7 mouse cellular contexts compared by ENCODE assay signal in the genomic region with DNA sequence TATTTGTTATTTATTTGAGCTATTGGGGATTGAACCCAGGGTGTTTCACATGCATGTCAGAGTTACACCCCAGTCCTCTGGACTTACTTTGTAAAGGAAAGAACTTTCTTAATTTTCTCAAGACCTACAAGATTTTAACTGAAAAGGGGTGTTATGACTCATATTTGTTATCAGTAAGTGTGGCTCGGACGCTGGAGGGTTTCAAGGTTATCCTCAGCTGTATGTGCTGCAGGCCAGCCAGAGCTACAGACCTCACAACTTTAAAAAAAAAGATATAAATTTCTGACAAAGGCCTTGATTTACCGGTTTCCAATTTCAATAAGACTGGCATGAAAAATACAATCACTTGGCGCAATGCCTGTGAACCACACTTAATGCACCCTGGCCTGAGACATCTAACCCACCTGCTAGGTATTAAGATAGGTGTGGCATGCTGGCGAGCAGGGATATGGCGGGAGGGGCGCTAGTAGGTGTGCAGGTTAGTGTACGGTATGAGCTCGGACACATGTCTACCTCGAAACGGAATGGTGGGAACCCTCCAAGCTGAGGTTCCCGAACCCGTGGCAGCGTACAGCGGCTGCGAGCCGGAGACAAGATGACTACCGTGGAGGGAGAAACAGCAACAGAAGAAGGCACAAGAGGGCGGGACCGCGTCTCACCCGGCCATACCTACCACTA. TPM values are rescaled to one million over a fixed set of nuclear protein-coding genes. Genes with fewer than 3 reads are reported as not detected.
DNase-seq lines count a peak whose midpoint lies in the region; ATAC-seq and TF ChIP-seq lines count a peak whose summit lies in the region.

No protein-coding gene starts in this region.

- no peaks in the 10 kb centered on the region for H3K79me2 ChIP-seq in myocyte (ENCODE audit: control insufficient read depth, insufficient read depth)

- H3K4me3 ChIP-seq in lung, adult 2 months (replicated peaks; ENCODE audit: extremely low read depth, low read depth, low read length): peak overlapping the region; percentile 90
- H3K4me3 ChIP-seq in embryonic facial prominence, embryonic 12.5 days: peak overlapping the region; percentile 69
- peak overlapping the region; percentile 69 for H3K4me3 ChIP-seq in hindbrain, postnatal 0 days (ENCODE audit: low read length)
- H3K4me3 ChIP-seq in myocyte: peak overlapping the region; percentile 54

- H3K9ac ChIP-seq in embryonic facial prominence, embryonic 12.5 days: peak overlapping the region; percentile 73
- peak overlapping the region; percentile 78 for H3K9ac ChIP-seq in hindbrain, postnatal 0 days (replicated peaks; ENCODE audit: low read length)

- TF ChIP-seq CTCF in lung, adult 2 months (IDR thresholded peaks at IDR 0.05; ENCODE audit: insufficient read depth, low read length): no peak
- TF ChIP-seq CTCF in hindbrain, postnatal 0 days (IDR thresholded peaks at IDR 0.05; ENCODE audit: low read depth): no peak

- H3K36me3 ChIP-seq in embryonic facial prominence, embryonic 12.5 days: peaks cover 3% of the 10 kb centered on the region; the same call in 1 of the 2 replicates
- no peaks in the 10 kb centered on the region for H3K36me3 ChIP-seq in hindbrain, postnatal 0 days (ENCODE audit: insufficient read depth, low read length)
- H3K36me3 ChIP-seq in myocyte (ENCODE audit: control insufficient read depth, insufficient read depth): no peaks in the 10 kb centered on the region

- no peak for DNase-seq in lung, adult 2 months
- no peak for DNase-seq in lung, adult 18-20 months
- no peak for DNase-seq in hindbrain, postnatal 0 days (ENCODE audit: low spot score)
- no peak for DNase-seq in cerebellum, adult 11-12 months

- H3K27ac ChIP-seq in embryonic facial prominence, embryonic 12.5 days: peak overlapping the region; percentile 92
- H3K27ac ChIP-seq in hindbrain, postnatal 0 days: peak overlapping the region; percentile 98

- TF ChIP-seq POLR2A in lung, adult 2 months (IDR thresholded peaks at IDR 0.05; ENCODE audit: borderline replicate concordance, extremely low read depth, low read depth, low read length): no peak
- TF ChIP-seq POLR2A in myocyte (IDR thresholded peaks at IDR 0.05; ENCODE audit: insufficient read length, low read depth): no peak

- H3K4me1 ChIP-seq in lung, adult 2 months (ENCODE audit: control insufficient read depth, insufficient read depth, low read length): 0 out of 2 replicates have a peak, but pooled peaks cover 2% of the 10 kb centered on the region
- 0 out of 2 replicates have a peak, but pooled peaks cover 2% of the 10 kb centered on the region for H3K4me1 ChIP-seq in embryonic facial prominence, embryonic 12.5 days
- H3K4me1 ChIP-seq in hindbrain, postnatal 0 days (ENCODE audit: insufficient read depth, low read length): 0 out of 2 replicates have a peak, but pooled peaks cover 9% of the 10 kb centered on the region

- WGBS in lung, adult 2 months: 2% methylated on average over 22 of the region's 22 CpGs
- 3% methylated on average over 22 of the region's 22 CpGs for WGBS in embryonic facial prominence, embryonic 12.5 days
- WGBS in hindbrain, postnatal 0 days: 4% methylated on average over 21 of the region's 22 CpGs

- H3K27me3 ChIP-seq in embryonic facial prominence, embryonic 12.5 days: no peaks in the 10 kb centered on the region
- no peaks in the 10 kb centered on the region for H3K27me3 ChIP-seq in hindbrain, postnatal 0 days (ENCODE audit: insufficient read depth, low read length)
- no peaks in the 10 kb centered on the region for H3K27me3 ChIP-seq in myocyte (ENCODE audit: control insufficient read depth, insufficient read depth, insufficient read length)

- peak; percentile 62 for ATAC-seq in embryonic facial prominence, embryonic 12.5 days (ENCODE audit: insufficient number of reproducible peaks, insufficient read depth, low FRiP score, low TSS enrichment)
- ATAC-seq in hindbrain, postnatal 0 days: no peak
- no peak for ATAC-seq in granulocyte monocyte progenitor cell, adult 5-6 weeks (replicated peaks; ENCODE audit: poor library complexity, severe bottlenecking)

- H3ac ChIP-seq in myocyte (ENCODE audit: control insufficient read depth, insufficient read length): no peak overlapping the region

- H3K4me2 ChIP-seq in embryonic facial prominence, embryonic 12.5 days (replicated peaks): peak overlapping the region; percentile 77
- H3K4me2 ChIP-seq in hindbrain, postnatal 0 days (ENCODE audit: low read depth, low read length): peak overlapping the region; percentile 90
- H3K4me2 ChIP-seq in myocyte (ENCODE audit: low read depth): peak overlapping the region; percentile 98

- no peaks in the 10 kb centered on the region for H3K9me3 ChIP-seq in embryonic facial prominence, embryonic 12.5 days
- no peaks in the 10 kb centered on the region for H3K9me3 ChIP-seq in hindbrain, postnatal 0 days (ENCODE audit: low read length)

TF ChIP-seq in myocyte, 11 proteins besides CTCF, POLR2A, EP300 and RAD21:
- TF ChIP-seq USF1 (IDR thresholded peaks at IDR 0.05; ENCODE audit: low read depth): no peak
- TF ChIP-seq MYOD1 (IDR thresholded peaks at IDR 0.05; ENCODE audit: control insufficient read depth in 1 of 3, insufficient read length in 2 of 3, low read depth in 2 of 3): no peak
- TF ChIP-seq E2F4 (IDR thresholded peaks at IDR 0.05; ENCODE audit: insufficient read depth): no peak
- no peak for TF ChIP-seq POLR2AphosphoS2 (IDR thresholded peaks at IDR 0.05; ENCODE audit: insufficient read length, low read depth)
- TF ChIP-seq SRF (IDR thresholded peaks at IDR 0.05; ENCODE audit: control insufficient read depth, insufficient read length, low read depth): no peak
- no peak for TF ChIP-seq REST (IDR thresholded peaks at IDR 0.05; ENCODE audit: insufficient read depth, insufficient read length)
- no peak for TF ChIP-seq MYOG (IDR thresholded peaks at IDR 0.05; ENCODE audit: control insufficient read depth in 1 of 3, insufficient read depth in 1 of 3, insufficient read length in 2 of 3, low read depth in 2 of 3)
- no peak for TF ChIP-seq MAX (IDR thresholded peaks at IDR 0.05; ENCODE audit: low read depth)
- TF ChIP-seq TCF12 (IDR thresholded peaks at IDR 0.05; ENCODE audit: insufficient read depth, poor library complexity, severe bottlenecking): no peak
- TF ChIP-seq CEBPB (IDR thresholded peaks at IDR 0.05; ENCODE audit: insufficient read depth, poor library complexity, severe bottlenecking): no peak
- no peak for TF ChIP-seq TCF3 (IDR thresholded peaks at IDR 0.05; ENCODE audit: insufficient read length, low read depth)

RNA-seq across cellular contexts. Expression of a gene that starts 0.5 kb away (rescaled TPM):
- 5.5 and 8.0 TPM in 2 replicates for polyA plus RNA-seq in lung, adult 2 months (2012; rRNA removed)
- 9.1 and 10.1 TPM in 2 replicates for polyA plus RNA-seq in embryonic facial prominence, embryonic 12.5 days (2016; fragmentation: Nextera tagmentation; extraction: Ambion mirVana)
- total RNA-seq in hindbrain, postnatal 0 days (2014; rRNA removed): 9.6 and 11.0 TPM in 2 replicates
- 6.0 and 6.2 TPM in 2 replicates for polyA plus RNA-seq in hindbrain, postnatal 0 days (2015; fragmentation: Nextera tagmentation; extraction: Ambion mirVana)
- 5.4 TPM for polyA plus RNA-seq in myocyte (2012; fragmentation: generic; extraction: Trizol)
- total RNA-seq in granulocyte monocyte progenitor cell, adult 5-6 weeks (2014; fragmentation: Nextera tagmentation): 4.9 and 6.7 TPM in 2 replicates
- 7.5 and 8.9 TPM in 2 replicates for total RNA-seq in granulocyte monocyte progenitor cell, adult 5-6 weeks (2017)

RNA-seq across cellular contexts. Expression of a gene that starts 28.9 kb away (rescaled TPM):
- 35.1 and 36.0 TPM in 2 replicates for polyA plus RNA-seq in lung, adult 2 months (2012; rRNA removed)
- 11.1 and 11.5 TPM in 2 replicates for polyA plus RNA-seq in embryonic facial prominence, embryonic 12.5 days (2016; fragmentation: Nextera tagmentation; extraction: Ambion mirVana)
- total RNA-seq in hindbrain, postnatal 0 days (2014; rRNA removed): 24.4 and 33.2 TPM in 2 replicates
- 17.0 and 19.5 TPM in 2 replicates for polyA plus RNA-seq in hindbrain, postnatal 0 days (2015; fragmentation: Nextera tagmentation; extraction: Ambion mirVana)
- 44.0 TPM for polyA plus RNA-seq in myocyte (2012; fragmentation: generic; extraction: Trizol)
- not detected in 2 replicates for total RNA-seq in granulocyte monocyte progenitor cell, adult 5-6 weeks (2014; fragmentation: Nextera tagmentation)
- 0.82 and 2.4 TPM in 2 replicates for total RNA-seq in granulocyte monocyte progenitor cell, adult 5-6 weeks (2017)
